Mouse (Mus musculus) cerebellum, adult 2 months (tissue): ENCODE measurements around the gene 4930469K13Rik. TPM values are rescaled to one million over a fixed set of nuclear protein-coding genes. Genes with fewer than 3 reads are reported as not detected.
A peak's percentile ranks its signal among the peaks of the same experiment; 100 is the strongest.

Source experiments
- DNase-seq, 2 experiments: peaks; one replicate each; pipeline ENCODE4 v3.0.0; 2021
- H3K27ac ChIP-seq: fragments of 200-500 bp; 2 replicates; pipeline ENCODE4 v1.5.1; 2012; ENCODE audit warnings: low read length, control low read depth, inconsistent platforms; ENCODE audit not compliant: insufficient read depth
- H3K27me3 ChIP-seq: fragments of 200-500 bp; 2 replicates; pipeline ENCODE4 v1.6.1; 2012; ENCODE audit warnings: inconsistent platforms, mild to moderate bottlenecking, low read length, moderate library complexity; ENCODE audit not compliant: control insufficient read depth, insufficient read depth
- H3K4me1 ChIP-seq: fragments of 200-500 bp; 2 replicates; pipeline ENCODE4 v1.6.1; 2011; ENCODE audit warnings: low read length; ENCODE audit not compliant: control insufficient read depth, insufficient read depth
- H3K4me3 ChIP-seq: fragments of 200-500 bp; replicated peaks from 2 replicates; pipeline ENCODE3; 2011; ENCODE audit warnings: mild to moderate bottlenecking, low read depth, low read length, control low read depth; ENCODE audit not compliant: insufficient read depth
- CTCF ChIP-seq: fragments of 200-500 bp; IDR thresholded peaks from 2 replicates; pipeline ENCODE4 v1.5.1; 2011; ENCODE audit warnings: low read depth, mild to moderate bottlenecking, control low read depth, low read length, moderate library complexity, borderline replicate concordance; ENCODE audit not compliant: insufficient read depth
- POLR2A ChIP-seq: fragments of 200-500 bp; IDR thresholded peaks from 2 replicates; pipeline ENCODE4 v1.6.1; 2011; ENCODE audit warnings: low read length, control low read depth, borderline replicate concordance; ENCODE audit not compliant: insufficient read depth
- WGBS: fragments of 180-500 bp; shearing (Covaris S2); methylation state at CpG from one replicate; pipeline ENCODE4 v1.1.7; 2018; 5-methylcytosine and 5-hydroxymethylcytosine counted together
- polyA plus RNA-seq: library from polyadenylated mRNA; depleted of rRNA; stranded (reverse); fragments of >200 nt; gene quantifications from 2 replicates; pipeline ENCODE4 v1.2.3, GENCODE M21; 2012

The 4930469K13Rik gene
- polyA plus RNA-seq, 1 experiment, result not detected

- Histone ChIP-seq H3K27me3 (no peaks in the 10 kb centered on the region), H3K27ac (no peak overlapping the region), H3K4me1 (no peaks in the 10 kb centered on the region; the same call in 1 of the 2 replicates), H3K4me3 (no peak overlapping the region)
- 75% methylated on average over 3 of the region's 3 CpGs for WGBS
- TF ChIP-seq CTCF (no peak), POLR2A (no peak)
- DNase-seq, result no peak
Measured at GRCm38 (mm10) chr11:34118319-34118718, 20.0 kb upstream of the 4930469K13Rik start.

- Histone ChIP-seq H3K27ac (no peak overlapping the region), H3K27me3 (no peaks in the 10 kb centered on the region), H3K4me1 (no peaks in the 10 kb centered on the region; the same call in 1 of the 2 replicates), H3K4me3 (no peak overlapping the region)
- DNase-seq, result no peak
- 93% methylated on average over 3 of the region's 3 CpGs for WGBS
- TF ChIP-seq CTCF, result no peak
- TF ChIP-seq POLR2A, result no peak
Measured at GRCm38 (mm10) chr11:34117581-34117980, 19.2 kb upstream of the 4930469K13Rik start.

GRCm38 (mm10) chr11:34116572-34117135 lies 18.3 kb upstream of the 4930469K13Rik start:
- DNase-seq, result no peak
- Histone ChIP-seq H3K4me1 (no peaks in the 10 kb centered on the region; the same call in 1 of the 2 replicates), H3K27ac (no peak overlapping the region), H3K4me3 (no peak overlapping the region), H3K27me3 (no peaks in the 10 kb centered on the region)
- 46% methylated on average over 2 of the region's 2 CpGs for WGBS
- TF ChIP-seq CTCF, result no peak

- WGBS, result 44% methylated on average over 2 of the region's 2 CpGs
- no peak overlapping the region for H3K4me3 ChIP-seq
- TF ChIP-seq POLR2A (no peak), CTCF (no peak)
- H3K27ac ChIP-seq, result no peak overlapping the region
- no peak for DNase-seq
- H3K4me1 ChIP-seq, result no peaks in the 10 kb centered on the region; the same call in 1 of the 2 replicates
- no peaks in the 10 kb centered on the region for H3K27me3 ChIP-seq
Measured at GRCm38 (mm10) chr11:34113760-34114159, 15.4 kb upstream of the 4930469K13Rik start.

GRCm38 (mm10) chr11:34112781-34113380 lies 14.5 kb upstream of the 4930469K13Rik start:
- H3K27me3 ChIP-seq, result no peaks in the 10 kb centered on the region
- H3K4me3 ChIP-seq, result no peak overlapping the region
- TF ChIP-seq CTCF (no peak), POLR2A (no peak)
- no peak overlapping the region for H3K27ac ChIP-seq
- WGBS, result 54% methylated on average over 4 of the region's 4 CpGs
- DNase-seq, result peak in 1 of 2 experiments; percentile 28
- no peaks in the 10 kb centered on the region; the same call in 1 of the 2 replicates for H3K4me1 ChIP-seq

- H3K27ac ChIP-seq, result no peak overlapping the region
- 58% methylated on average over 7 of the region's 7 CpGs for WGBS
- no peak for DNase-seq
- H3K4me1 ChIP-seq, result no peaks in the 10 kb centered on the region; the same call in 1 of the 2 replicates
- TF ChIP-seq POLR2A (no peak), CTCF (no peak)
- no peak overlapping the region for H3K4me3 ChIP-seq
- H3K27me3 ChIP-seq, result no peaks in the 10 kb centered on the region
Measured at GRCm38 (mm10) chr11:34111940-34112339, 13.6 kb upstream of the 4930469K13Rik start.

GRCm38 (mm10) chr11:34109260-34109659 lies 10.9 kb upstream of the 4930469K13Rik start:
- TF ChIP-seq CTCF (no peak), POLR2A (no peak)
- 100% methylated on average over 1 of the region's 1 CpGs for WGBS

GRCm38 (mm10) chr11:34104919-34105318 lies 6.6 kb upstream of the 4930469K13Rik start:
- no peaks in the 10 kb centered on the region for H3K4me1 ChIP-seq
- no peak for TF ChIP-seq CTCF
- TF ChIP-seq POLR2A, result no peak

More at GRCm38 (mm10) chr11:34109260-34109659, 10.9 kb upstream of the 4930469K13Rik start:
- no peak overlapping the region for H3K4me3 ChIP-seq
- no peaks in the 10 kb centered on the region; the same call in 1 of the 2 replicates for H3K4me1 ChIP-seq
- H3K27ac ChIP-seq, result no peak overlapping the region
- no peaks in the 10 kb centered on the region for H3K27me3 ChIP-seq
- no peak for DNase-seq

GRCm38 (mm10) chr11:34101827-34102226 lies 3.5 kb upstream of the 4930469K13Rik start:
- WGBS, result 83% methylated on average over 4 of the region's 4 CpGs
- TF ChIP-seq POLR2A (no peak), CTCF (no peak)

More at GRCm38 (mm10) chr11:34104919-34105318, 6.6 kb upstream of the 4930469K13Rik start:
- Histone ChIP-seq H3K27ac (no peak overlapping the region), H3K4me3 (no peak overlapping the region), H3K27me3 (no peaks in the 10 kb centered on the region)
- 12% methylated on average over 1 of the region's 1 CpGs for WGBS
- no peak for DNase-seq

More at GRCm38 (mm10) chr11:34101827-34102226, 3.5 kb upstream of the 4930469K13Rik start:
- Histone ChIP-seq H3K27ac (no peak overlapping the region), H3K4me1 (no peaks in the 10 kb centered on the region), H3K27me3 (no peaks in the 10 kb centered on the region), H3K4me3 (no peak overlapping the region)
- DNase-seq, result no peak
